Mouse (Mus musculus) thymus, postnatal 4 days (tissue): ENCODE results near the gene Ccdc160.

ENCODE experiments used
- DNase-seq: peaks from one replicate; pipeline ENCODE4 v3.0.0; 2021

Gene Ccdc160

DNA sequence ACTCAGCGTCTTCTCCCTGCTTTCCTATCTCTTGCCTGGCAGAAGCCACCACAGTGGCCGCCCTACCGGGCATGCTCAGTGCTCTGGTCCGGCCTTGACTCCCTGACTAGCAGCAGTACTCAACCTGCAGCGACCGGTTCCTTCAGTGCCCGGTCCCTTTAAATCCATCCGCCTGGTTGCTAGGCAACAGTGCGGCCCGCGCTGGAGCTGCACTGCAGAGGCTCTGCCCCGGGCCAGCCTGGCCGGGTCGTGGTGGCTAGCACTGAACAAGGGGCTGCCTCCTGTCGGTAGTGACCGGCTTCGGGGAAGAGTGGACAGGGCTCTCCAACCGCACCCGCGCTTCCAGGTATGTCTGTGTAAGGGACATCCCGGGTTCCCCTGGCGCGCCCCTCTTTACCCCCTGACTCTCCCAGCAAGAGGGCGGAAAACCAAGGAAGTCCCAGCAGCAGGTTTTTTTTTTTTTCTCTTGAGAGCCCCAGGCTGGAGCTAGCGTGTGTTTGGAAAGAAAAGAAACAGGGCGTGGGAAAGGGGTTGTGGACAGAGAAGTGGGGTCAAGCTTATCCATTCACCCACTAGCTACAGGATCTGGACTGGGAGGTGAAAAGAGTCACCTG lies at the start of gene Ccdc160:
Gene Ccdc160, plus strand, starts transcription at position 221 of the 614 bp plus-strand sequence.
- peak; percentile 9 for DNase-seq

DNA sequence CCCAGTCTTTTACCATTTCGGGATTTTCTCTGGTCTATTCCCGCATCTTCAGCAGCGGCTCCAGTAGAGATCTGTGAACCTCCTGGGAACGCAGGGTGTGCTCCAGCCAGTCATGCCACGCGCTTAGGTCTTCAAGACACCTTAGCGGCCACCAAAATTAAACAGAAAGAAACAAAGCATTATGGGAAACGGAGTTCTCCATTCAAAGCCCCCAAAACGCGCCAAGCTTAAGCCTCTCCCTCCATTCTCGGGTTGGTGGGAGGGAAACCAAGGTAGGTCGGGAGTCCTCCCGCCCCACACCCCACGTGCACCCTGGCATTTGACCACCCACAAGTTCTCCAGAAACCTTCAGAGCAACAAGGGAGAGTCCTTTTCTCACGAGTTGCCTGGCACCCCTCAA lies 47.2 kb upstream of the Ccdc160 start:
- peak; percentile 39 for DNase-seq

DNA sequence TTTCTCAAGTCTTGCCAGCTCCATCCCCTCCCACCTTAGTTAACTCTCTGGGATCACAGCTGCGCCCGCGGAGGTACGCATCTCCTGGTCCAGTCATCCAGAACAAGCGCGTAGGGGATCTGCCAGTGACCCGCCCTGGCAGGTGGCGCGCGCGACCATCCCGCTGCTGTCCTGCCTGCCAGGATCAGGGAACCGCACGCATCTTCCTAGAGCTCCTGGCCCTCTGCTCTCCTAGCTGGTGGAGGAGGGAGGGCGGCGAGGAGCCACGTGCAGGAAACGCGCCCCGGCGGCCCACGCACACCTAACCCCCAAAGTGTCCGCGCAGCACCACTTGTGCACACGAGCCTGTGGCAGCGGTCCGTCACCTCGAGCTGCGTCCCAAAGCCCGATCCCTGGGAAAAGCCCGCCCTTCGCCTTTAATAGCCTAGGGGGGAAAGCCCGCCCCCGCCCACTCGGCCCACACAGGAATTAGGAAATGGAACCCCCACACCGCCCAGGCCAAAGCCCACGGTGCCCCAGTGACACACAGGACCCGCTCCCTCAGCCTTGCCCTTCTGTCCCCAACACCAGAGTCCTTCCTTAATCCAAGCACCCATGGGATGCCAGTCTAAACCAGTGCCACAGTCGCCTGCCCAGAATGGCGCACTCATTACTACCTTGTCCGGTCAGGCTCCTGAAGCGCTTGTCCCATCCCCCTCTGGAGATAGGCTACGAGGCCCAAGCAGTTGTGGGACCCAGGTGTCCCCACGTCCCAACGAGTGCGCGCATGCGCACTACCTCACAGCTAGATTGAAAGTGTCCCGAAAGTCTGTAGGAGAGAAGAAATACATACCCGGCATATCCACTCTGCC lies 46.6 kb upstream of the Ccdc160 start:
- peak; percentile 70 for DNase-seq

DNA sequence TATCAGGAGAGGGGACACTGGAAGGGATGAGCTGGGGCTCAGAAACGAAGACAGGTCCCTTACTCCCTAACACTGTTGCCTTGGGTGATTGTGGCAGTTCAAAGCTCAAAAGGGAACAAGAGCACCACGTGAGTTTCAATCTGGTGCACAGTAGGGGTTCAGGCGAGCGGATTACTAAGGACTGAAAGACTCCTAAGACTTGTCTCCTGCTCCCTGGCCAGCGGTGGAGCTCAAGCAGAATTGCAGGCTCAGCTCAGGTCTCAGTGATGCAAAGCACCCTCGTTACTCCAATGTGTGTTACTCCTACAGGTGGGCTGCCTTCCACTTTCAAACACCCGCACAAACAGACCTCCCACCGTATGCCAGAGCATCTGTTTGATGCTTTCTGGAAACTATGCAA lies 45.5 kb upstream of the Ccdc160 start:
- peak; percentile 31 for DNase-seq

DNA sequence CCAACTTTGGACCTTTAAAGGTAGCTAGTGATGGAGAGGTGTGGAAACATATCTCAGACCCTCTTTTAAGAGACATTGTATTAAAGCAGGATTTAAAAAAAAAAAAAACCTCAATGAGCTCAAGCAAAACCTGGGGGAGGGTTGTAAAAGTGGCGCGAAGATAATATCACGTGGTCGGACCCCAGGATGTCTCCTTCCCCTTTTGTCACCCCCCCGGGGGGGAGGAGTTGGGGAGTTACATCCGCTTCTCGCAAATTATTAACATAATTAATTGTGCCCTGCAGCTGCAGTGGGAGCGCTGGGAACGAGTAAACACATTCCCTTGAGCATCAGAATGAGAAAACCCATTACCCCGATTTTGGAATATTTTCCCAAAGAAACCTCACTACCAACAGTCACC lies 45.1 kb upstream of the Ccdc160 start:
- DNase-seq: peak; percentile 54

DNA sequence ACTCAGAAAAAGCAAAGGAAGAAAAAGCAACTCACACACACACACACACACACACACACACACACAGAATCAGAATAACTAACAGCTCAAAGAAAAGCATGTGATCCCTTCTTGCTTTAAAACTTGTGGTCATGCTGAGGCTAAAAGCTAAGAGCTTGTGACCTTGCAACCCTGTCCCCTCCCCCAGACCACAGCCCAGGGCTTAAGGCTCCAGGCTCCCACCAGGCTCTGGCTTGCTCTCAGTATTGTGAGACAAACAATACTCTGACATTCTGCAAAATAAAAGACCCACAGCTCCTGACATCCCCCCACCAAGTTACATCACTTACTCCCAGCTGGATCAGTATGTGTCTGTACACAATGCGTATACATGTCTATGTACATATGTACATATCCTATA lies 44.2 kb upstream of the Ccdc160 start:
- DNase-seq: peak; percentile 13

DNA sequence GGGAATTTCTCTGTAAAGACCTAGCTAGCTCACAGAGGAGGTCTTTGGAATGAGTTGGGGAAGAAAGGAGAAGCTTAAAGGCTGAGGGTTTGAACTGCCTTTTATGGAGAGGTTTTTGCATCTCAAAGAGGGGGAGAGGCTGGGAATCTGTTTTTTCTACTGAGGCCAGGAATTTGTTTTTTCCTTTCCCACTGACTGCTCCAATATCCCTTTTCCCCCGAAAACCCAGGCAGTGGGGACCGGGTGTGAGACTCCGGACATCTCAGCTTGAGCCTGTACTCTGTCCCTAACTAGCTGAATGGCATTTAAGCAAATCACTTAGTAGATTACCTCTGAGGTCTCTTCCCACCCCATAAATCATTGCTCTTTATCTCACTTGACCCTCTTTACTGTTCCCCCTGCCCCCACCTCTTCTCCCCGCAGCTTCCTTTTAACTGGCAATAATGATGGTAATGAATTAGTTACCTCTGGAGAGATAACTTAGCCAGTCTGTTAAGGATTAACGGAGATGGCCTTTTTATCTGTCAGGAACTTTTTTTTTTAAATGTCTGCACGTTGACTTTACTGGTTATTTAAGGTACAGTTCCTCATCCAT lies 37.4 kb upstream of the Ccdc160 start:
- no peak for DNase-seq

DNA sequence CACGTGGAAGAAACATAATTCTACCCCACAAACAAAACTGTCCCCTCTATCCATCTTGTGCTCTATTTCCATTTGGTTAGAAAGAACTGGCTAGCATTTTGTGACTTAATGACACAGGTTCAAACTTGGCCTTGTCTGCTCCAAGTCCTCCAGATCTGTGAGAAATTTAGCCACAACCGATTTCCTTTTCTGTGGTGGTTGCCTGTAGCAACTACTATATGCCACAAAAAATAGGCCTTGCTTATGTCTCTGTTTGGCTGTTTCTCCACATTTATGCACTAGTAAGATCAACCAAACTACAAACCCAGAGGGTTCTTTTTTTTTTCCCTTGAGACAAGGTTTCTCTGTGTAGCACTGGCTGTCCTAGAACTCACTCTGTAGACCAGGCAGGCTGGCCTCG lies 33.8 kb upstream of the Ccdc160 start:
- no peak for DNase-seq

DNA sequence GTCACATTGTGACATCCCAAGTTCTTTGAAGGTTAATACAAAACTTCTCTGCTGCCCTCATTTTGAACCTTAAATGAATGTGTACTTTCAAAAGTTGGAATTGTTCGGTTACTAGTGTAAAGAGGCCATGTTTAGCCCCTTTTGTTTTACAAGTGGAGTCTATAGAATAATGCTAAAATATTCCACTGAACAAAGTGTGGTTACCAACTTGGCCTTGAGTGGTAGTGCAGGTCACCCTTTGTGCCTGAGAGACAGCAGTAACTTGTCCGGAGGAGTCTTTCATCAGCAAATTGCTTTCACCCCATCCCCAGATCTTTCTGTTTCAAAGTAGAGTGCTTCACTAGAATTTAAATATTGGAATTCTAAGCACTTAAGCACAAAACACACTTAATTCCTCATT lies 31.8 kb upstream of the Ccdc160 start:
- no peak for DNase-seq

DNA sequence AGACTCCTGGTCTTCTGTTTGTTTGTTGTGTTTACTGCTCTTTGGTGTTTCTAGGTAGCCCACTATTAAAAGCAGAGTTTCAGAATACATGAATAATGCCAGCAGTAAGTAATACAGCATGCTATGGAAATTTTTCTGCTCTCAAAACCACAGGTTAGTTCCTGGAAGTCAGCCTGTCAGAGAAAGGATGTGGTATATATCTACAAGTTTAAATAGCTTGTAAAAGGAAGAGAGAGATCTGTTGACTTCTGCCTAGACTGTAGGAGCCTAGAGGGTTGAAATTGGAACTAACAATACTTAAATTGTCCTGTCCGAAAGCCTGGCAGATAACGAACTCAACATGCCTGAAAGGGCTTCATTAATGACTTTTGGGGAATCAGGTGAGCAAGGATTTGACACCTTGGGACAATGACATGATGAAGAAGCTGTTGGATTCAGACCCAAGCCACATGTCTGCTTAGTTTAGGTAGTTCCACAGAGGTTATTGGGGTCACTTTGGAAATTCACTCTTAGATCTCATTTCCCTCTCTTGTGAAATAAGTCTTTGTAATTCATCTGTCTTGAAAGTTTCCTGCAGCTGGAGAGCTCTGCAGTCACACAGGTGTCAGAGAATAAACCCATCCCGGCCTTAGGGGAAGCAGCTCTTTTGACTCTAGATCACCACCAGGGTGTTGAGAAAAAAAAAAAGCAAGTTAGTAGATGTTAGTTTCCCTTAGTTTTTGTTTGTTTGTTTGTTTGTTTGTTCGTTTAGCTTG lies 30.6 kb upstream of the Ccdc160 start:
- peak; percentile 13 for DNase-seq

DNA sequence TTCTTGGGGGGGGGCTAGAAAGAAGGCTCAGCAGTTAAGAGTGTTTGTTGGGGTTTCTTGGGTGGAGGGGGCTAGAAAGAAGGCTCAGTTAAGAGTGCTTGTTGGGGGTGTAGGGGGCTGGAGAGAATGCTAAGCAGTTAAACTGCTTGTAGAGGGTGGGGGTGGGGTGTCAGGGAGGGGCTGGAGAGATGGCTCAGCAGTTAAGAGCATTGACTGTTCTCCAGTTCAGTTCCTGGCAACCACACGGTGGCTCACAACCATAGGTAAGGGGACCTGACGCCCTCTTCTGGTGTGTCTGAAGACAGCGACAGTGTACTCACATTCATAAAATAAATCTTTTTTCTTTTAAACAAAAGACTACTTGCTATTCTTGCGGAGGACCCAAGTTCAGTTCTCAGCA lies 28.8 kb upstream of the Ccdc160 start:
- peak; percentile 16 for DNase-seq

DNA sequence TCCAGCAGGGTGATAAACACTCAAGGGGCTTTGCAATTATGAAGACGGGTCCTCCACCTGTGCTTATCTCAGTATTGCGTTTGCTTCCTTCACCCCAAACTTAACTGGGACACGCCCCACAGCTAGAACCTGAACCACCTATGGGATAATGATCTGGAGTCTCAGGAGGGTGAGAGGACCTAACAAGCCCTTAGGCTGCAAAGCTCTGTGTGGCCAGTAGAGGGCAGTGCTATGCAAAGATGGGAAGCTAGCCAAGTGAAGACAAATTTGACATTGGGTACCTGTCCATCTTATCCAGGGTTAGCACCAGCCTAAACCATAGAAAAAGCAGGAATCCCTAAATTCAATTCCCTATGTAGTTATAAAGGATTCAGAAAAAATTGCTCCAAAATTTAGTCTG lies 15.0 kb upstream of the Ccdc160 start:
- DNase-seq: peak; percentile 67

DNA sequence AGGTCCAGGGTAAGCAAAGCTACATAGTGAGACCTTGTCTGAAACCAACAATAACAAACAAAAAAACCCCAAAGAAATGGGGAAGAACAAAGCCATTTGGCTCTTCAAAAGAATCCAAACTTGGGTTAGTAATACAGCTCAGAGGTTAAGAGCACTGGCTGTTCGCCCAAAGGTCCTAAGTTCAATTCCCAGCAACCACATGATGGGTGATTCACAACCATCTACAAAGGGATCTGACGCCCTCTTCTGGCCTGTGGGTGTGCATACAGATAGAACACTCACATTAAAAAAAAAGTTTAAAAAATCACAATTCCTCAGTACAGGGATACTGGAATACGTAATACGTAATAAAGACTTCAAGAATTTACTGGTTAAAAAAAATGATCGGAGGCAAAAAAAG lies 13.3 kb upstream of the Ccdc160 start:
- DNase-seq: peak; percentile 24

DNA sequence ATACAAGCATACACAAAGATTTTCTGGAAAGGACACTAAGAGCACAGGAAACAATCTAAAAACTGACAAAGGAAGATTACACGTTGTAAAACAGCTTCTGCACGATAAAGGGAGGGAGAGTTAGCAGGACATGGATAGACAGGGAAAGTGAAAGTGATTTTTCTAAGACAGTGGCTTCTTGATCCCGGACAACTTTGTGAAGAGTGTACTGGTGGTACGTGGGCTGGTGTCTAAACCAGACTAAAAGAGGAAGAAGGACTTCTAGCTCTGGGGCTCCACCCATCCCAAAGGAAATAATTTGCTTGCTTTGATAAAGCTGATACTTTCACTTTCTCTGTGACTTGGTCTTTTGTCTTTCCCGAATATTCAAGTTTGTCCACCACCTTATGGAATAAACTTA lies 7.1 kb upstream of the Ccdc160 start:
- no peak for DNase-seq

DNA sequence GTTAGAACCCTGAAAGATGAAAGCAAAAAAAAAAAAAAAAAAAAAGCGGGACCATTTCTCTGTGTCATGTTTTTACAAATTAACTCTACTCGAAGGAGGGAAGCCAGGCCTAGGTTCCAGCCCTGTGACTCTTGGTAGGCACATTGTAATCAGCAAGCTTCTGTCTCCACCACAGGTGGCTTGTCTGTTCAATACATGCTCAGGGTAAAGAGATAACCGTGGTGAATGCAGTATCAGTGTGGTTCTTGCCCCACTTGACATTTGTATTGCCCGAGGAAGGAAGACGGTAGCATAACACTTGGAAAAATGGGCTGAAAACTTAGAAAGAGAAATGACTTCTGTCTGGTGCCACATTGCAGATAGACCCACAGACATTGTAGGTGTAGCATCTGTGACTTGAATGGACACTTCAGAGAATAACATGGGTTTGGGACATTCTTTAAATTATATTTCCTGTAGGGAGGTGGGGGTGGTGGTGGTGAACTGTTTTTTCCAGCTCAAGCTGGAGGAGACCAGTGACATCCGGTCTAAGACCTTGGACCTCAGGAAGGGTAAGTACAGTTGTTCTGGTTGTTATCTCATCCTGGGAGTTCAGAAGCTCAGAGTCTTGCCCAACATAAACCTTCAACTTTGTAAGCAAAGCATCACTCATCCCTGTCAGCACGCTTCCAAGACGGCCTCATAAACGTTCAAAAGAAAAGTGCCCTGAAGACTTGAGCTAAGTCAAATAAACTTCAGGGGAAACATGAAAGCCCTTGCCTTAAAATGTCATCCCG lies 1.1 kb downstream of the Ccdc160 start:
- DNase-seq: no peak

DNA sequence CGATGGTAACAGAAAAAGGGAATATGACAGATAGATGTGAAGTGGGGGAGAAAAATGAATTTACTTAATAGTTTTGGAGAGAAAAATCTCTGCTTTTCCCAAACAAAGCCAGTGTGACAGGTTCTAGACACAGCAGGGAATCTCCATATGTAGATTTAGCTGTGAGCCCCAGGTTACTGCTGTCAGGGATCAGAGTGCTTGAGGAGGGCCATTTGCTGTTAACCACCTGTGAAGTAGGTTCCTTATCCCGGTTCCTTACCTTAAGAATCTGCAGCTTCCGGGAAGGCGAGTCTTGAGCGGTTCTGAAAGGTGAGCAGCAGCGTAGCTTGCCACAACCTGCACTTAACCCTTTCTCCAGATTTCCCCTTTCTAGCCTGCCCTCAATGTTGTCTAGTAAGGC lies 1.9 kb downstream of the Ccdc160 start:
- no peak for DNase-seq

DNA sequence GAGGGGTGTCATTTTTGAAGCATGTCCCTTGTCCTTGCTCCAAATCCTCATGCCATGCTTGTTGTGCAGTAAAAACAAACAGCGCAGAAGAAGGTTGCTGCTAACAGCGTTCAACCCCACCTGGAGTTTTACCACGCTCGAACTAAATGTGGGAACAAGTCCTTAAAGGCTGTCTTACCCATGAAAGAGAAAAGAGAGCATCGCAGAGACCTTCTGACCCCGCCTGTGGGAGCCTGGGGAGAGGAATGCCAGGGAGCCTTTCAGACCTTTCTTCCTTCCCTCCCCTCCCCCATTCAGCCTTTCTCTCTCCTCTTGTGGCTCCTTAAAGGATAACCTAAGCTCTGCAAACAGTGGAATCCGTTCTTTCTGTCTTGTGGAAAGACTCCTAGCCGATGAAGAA lies 4.8 kb downstream of the Ccdc160 start:
- no peak for DNase-seq

DNA sequence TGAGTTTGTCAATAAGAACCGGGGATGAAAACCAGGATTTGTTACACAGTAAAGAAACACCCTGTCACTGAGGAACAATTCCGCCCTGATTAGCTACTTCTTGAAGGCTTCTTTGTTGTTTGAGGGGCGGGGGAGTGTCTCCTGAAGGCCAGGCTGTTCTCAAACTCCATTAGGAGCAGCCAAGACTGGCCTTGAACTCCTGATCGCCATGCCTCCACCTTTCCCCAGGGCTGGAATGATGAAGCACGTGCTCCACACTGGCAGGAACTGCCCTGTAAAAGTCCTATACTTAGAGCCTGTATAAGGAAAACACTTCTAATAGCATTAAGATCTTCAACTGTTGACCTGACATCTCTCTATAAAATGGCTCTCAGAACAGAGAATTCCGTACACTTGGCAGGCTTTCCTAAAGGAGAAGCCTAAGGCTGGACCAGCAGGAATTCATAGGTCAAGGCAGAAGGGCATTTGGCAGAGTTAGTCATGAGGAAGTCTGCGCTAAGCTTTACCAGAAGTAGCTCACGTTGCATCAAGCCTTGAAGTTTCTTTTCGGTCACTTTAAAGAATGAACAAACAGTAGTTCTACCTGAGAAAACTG lies 6.1 kb downstream of the Ccdc160 start:
- DNase-seq: no peak

DNA sequence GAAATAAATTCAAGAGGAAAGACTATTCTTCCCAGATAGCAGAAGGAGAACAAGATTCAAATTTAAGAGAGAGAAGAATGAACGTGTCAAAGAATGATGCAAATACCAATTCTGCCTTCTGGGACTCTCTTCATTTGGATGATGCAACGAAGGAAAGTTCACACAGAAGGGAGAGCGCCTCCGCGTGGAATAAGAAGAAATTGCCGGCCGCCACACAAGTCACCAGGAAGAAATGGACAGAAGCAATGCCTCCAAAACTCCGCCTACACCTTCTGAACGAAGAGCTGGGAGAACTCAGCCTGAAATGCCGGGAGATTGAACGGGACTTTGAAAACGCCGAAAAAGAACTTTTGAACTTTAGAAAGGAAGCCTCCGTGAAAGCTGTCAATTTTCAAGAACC lies 7.3 kb downstream of the Ccdc160 start:
- DNase-seq: peak; percentile 10

DNA sequence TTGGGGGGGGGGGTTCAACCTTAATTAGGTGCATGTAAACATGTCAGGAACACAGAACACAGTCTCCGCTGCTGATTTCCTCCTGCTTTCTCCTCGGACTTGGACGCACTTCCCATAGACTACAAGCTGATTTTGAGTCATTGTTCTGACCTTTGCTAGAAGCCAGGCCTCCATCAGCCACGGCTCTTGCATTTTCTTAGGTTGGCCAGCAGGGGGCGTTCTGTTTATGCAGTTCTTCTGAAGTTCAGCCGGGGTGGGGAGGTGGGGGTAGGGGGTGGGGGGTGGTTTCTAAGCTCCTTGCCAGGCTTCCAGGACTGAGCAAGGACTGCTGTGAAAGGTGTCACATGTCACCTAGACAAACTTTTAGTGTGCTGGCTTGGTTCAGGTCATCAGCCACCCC lies 8.6 kb downstream of the Ccdc160 start:
- peak; percentile 55 for DNase-seq

DNA sequence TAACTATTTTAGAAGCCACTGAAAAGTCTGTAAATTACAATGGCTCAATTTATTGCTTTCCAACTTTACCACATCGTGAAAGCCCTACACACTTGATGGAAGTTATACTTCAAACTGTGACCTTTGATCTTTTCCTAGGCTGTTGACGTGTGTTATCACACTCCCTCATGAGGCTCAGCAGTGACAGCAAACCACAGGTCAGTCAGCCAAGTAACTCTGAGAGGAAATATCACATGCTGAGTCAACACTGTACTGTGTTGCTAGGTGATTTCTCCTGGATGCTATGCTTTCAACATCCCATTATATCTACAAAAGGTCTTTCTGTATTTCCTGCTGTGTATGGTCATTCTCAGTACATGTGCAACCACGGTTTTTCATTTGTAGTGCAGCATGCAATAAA lies 28.3 kb downstream of the Ccdc160 start:
- DNase-seq: no peak
